Mouse (Mus musculus) layer of hippocampus, adult 9-10 months (tissue): Measurements from ENCODE around the gene Tmem179.

ENCODE experiments used
- DNase-seq: peaks from one replicate; pipeline ENCODE4 v3.0.0; 2022; ENCODE audit warnings: low spot score

Tmem179 gene

GRCm38 (mm10) chr12:112463209-112463608, 53.3 kb downstream of the Tmem179 start:
- no peak for DNase-seq

GRCm38 (mm10) chr12:112462423-112462822, 54.1 kb downstream of the Tmem179 start:
- no peak for DNase-seq

- DNase-seq: peak; percentile 89
Observed at GRCm38 (mm10) chr12:112457839-112458238, 58.7 kb downstream of the Tmem179 start.

GRCm38 (mm10) chr12:112456144-112456713, 60.3 kb downstream of the Tmem179 start:
- DNase-seq: no peak

- no peak for DNase-seq
Observed at GRCm38 (mm10) chr12:112451826-112452225, 64.7 kb downstream of the Tmem179 start.

GRCm38 (mm10) chr12:112451381-112451780, 65.2 kb downstream of the Tmem179 start:
- DNase-seq: no peak

GRCm38 (mm10) chr12:112450883-112451282, 65.7 kb downstream of the Tmem179 start:
- no peak for DNase-seq
